Mouse (Mus musculus) CH12.LX (cell line): Measurements from ENCODE around the gene Podn.

Source experiments
- CTCF ChIP-seq, 2 experiments: IDR thresholded peaks in 1 of 2; conservative IDR thresholded peaks in 1 of 2; 2 replicates each; pipeline ENCODE4 v1.5.1; 2011 to 2012; ENCODE audit warnings: low read depth in 2 of 2, low read length in 2 of 2, improper control_type of control experiment in 1 of 2, inconsistent platforms in 1 of 2, mild to moderate bottlenecking in 1 of 2, moderate library complexity in 1 of 2
- ZNF384 ChIP-seq: IDR thresholded peaks from 2 replicates; pipeline ENCODE4 v1.6.1; 2012; ENCODE audit warnings: low read depth, low read length, improper control_type of control experiment, inconsistent platforms

- TF ChIP-seq CTCF (conservative IDR thresholded peaks at IDR 0.05 in 1 of 2, IDR thresholded peaks at IDR 0.05 in 1 of 2; ENCODE audit: low read depth in 2 of 2, low read length in 2 of 2), result peak in 1 of 2 experiments; percentile 56; a peak in 2 of 4 replicates
- TF ChIP-seq ZNF384, result no peak
Observed at GRCm38 (mm10) chr4:108015067-108015765, 81.0 kb downstream of the Podn start.
